Mouse (Mus musculus): ENCODE data around the gene Tbcd. TPM values are rescaled to one million over a fixed set of nuclear protein-coding genes. Genes with fewer than 3 reads are reported as not detected.
A peak's percentile ranks its signal among the peaks of the same experiment; 100 is the strongest.
"Not testable (repeated sequence)": the region's sequence is repeated elsewhere in the genome, so short reads cannot be mapped to it uniquely, and the experiment has no call there.

Gene Tbcd
- total RNA-seq, 2 experiments from 2014 or later, result 13.8 to 14.8 TPM

GRCm38 (mm10) chr11:121655166-121655806 is 203.5 kb downstream of the Tbcd start:
- DNase-seq, result no peak
- no peak overlapping the region for H3K4me3 ChIP-seq
- intact Hi-C loops (cut with DNase I), result loop anchor here (5.0 kb wide), 1 partner anchor 47 kb away; the partner anchor contains the start of gene Metrnl
- no peak for TF ChIP-seq CTCF (IDR thresholded peaks at IDR 0.05)
- H3K27ac ChIP-seq, result no peak overlapping the region

DNA sequence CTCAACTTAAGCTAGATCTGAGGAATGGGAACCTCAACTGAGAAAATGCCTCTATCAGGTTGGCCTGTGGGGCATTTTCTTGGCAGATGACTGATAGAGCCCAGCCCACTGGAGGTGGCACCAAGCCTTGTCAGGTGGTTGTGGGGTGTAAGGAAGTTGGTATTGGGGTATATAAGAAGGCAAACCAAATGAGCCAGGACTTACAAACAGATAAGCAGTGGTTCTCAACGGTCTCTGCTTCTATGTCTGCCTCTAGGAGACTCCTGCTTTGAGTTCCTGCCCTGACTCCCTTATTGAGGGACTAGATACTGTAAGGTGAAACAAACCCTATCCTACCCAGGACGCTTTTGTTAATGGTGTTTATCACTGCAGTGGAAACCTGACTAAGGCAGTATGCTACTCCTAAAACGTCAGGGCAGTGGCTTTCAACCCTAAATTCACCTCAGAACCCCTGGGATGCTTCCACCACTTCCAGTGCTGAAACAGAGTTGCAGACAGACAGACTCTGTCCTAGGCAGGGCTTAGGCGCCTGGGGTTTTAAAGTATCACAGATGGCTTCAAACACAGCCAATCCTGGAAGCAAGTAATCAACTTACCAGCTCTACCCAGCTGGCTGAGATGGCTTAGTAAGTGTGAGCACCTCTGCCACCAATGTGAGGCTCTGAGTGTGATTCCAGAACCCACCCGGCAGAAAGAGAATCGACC is 204.2 kb downstream of the Tbcd start:
- no peak for TF ChIP-seq CTCF (IDR thresholded peaks at IDR 0.05)
- Histone ChIP-seq H3K27ac (no peak overlapping the region), H3K4me3 (no peak overlapping the region)
- intact Hi-C loops (cut with DNase I), result loop anchor here (5.0 kb wide), 1 partner anchor 46 kb away; the partner anchor contains the start of gene Metrnl
- no peak for DNase-seq

DNA sequence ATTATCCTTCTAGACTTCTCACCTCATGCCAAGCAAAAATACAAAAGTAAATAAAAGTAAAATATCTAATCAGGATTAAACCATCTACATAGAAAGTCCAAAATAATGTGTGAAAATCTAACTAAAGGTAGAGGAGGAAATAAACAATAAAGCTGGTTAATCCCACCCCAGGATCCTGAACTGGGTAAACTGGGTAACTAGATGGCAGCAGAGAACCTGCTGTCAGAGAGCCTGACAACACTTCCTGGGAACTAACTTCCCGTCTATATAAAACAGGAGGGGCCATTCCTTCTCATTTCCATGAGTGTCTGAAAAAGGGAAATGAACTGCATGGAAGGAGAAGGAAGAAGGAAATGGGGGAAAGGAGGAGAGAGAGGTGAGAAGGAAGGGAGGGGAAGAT is 206.4 kb downstream of the Tbcd start:
- DNase-seq, result no peak
- intact Hi-C loops (cut with DNase I), result loop anchor here (5.0 kb wide), 1 partner anchor 44 kb away; the partner anchor contains the start of gene Metrnl
- Histone ChIP-seq H3K4me3 (no peak overlapping the region), H3K27ac (no peak overlapping the region)
- TF ChIP-seq CTCF (IDR thresholded peaks at IDR 0.05), result peak; percentile 39

GRCm38 (mm10) chr11:121660604-121661003 is 208.9 kb downstream of the Tbcd start:
- DNase-seq; H3K4me3 ChIP-seq; H3K27ac ChIP-seq; intact Hi-C loops (cut with DNase I): not testable (repeated sequence)

DNA sequence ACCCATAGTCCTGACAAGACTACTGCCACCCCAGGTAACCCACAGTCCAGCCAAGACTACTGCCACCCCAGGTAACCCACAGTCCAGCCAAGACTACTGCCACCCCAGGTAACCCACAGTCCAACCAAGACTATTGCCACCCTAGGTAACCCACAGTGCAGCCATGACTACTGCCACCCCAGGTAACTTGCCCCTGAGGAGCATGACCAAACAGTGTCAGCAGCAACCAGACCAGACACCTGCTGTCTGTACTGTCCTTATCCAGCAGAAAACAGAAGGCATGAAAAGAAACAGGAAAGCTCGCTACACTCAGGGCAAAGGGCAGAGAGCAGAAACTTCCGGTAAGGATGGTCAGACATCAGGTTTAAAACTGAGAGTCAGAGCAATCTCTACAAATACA is 209.4 kb downstream of the Tbcd start:
- DNase-seq, result no peak
- Histone ChIP-seq H3K4me3 (no peak overlapping the region), H3K27ac (no peak overlapping the region)
- no peak for TF ChIP-seq CTCF (IDR thresholded peaks at IDR 0.05)
- intact Hi-C loops (cut with DNase I), result no loop called here

Other genes with a start within 250 kb of the Tbcd start
- 1 to 10 TPM; 7.5 to 9.6 TPM for gene Hexdc, start 247.5 kb upstream of the Tbcd start, total RNA-seq (2021)
- gene Ogfod3, start 247.2 kb upstream of the Tbcd start, total RNA-seq (2021), result 10 to 100 TPM; 11.4 to 14.1 TPM
- gene Cybc1, start 222.6 kb upstream of the Tbcd start, total RNA-seq (2021), result 1 to 10 TPM; 3.3 to 3.6 TPM
- 100 to 1,000 TPM; 106 to 133 TPM for gene Narf, start 214.7 kb upstream of the Tbcd start, total RNA-seq (2021)
- 10 to 100 TPM; 30.1 to 32.9 TPM for gene Foxk2, start 192.0 kb upstream of the Tbcd start, total RNA-seq (2021)
- 10 to 100 TPM; 21.1 to 21.6 TPM for gene Wdr45b, start 97.5 kb upstream of the Tbcd start, total RNA-seq (2021)
- 10 to 100 TPM in 1 of 2 experiments, 1 to 10 TPM in 1; 9.9 to 11.8 TPM for gene Rab40b, start 63.7 kb upstream of the Tbcd start, total RNA-seq (2021)
- 1 to 10 TPM; 3.7 to 4.8 TPM for gene Fn3krp, start 30.5 kb upstream of the Tbcd start, total RNA-seq (2021)
- 10 to 100 TPM; 17.6 to 20.6 TPM for gene Fn3k, start 17.0 kb upstream of the Tbcd start, total RNA-seq (2021)
- under 1 TPM; 0.48 to 0.50 TPM for gene Zfp750, start 67.4 kb downstream of the Tbcd start, total RNA-seq (2021)
- gene B3gntl1, start 221.2 kb downstream of the Tbcd start, total RNA-seq (2021), result 1 to 10 TPM; 2.2 to 3.0 TPM
- gene Metrnl, start 249.6 kb downstream of the Tbcd start, total RNA-seq (2021), result 10 to 100 TPM in 1 of 2 experiments, 1 to 10 TPM in 1; 7.8 to 13.7 TPM